Mouse (Mus musculus): Measurements from ENCODE around the gene Lrrc27.

DNA sequence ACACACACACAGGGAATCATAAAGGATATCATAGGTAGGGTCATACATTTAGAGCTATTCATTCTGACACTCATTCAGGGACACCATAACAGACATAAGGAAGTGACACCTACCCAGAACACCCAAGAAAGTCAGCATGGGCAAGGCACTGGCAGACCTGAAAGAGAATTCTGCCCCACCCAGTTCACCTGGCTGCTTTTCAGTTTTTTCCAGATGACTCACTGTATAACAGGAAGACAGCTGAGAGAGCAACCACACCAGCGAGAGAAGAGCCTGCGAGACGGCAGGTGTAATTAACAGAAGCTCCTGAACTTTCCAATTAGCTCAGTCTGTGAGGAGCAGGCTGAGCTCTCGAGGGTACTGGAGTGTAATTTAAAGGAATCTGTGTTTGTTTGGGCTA, 43.6 kb upstream of the Lrrc27 start:
- TF ChIP-seq CTCF (IDR thresholded peaks at IDR 0.05 in 2 of 3, conservative IDR thresholded peaks at IDR 0.05 in 1 of 3; ENCODE audit: control insufficient read depth in 1 of 3, insufficient read depth in 1 of 3, low read depth in 2 of 3, low read length in 3 of 3, poor library complexity in 1 of 3, severe bottlenecking in 1 of 3) (no peak), BHLHE40 (IDR thresholded peaks at IDR 0.05; ENCODE audit: borderline replicate concordance, low read depth, low read length) (no peak), EP300 (IDR thresholded peaks at IDR 0.05; ENCODE audit: low read depth in 1 of 2, low read length in 2 of 2) (no peak), KAT2A (conservative IDR thresholded peaks at IDR 0.05; ENCODE audit: low read depth, low read length) (no peak), SIN3A (IDR thresholded peaks at IDR 0.05; ENCODE audit: low read length) (no peak), MXI1 (IDR thresholded peaks at IDR 0.05; ENCODE audit: low read depth, low read length) (no peak)

Data from MEL (cell line).